Mouse (Mus musculus) gastrocnemius, postnatal 10 days (tissue): ENCODE data around the gene Gp9. TPM values are rescaled to one million over a fixed set of nuclear protein-coding genes. Genes with fewer than 3 reads are reported as not detected.

Experiments used
- DNase-seq: peaks from one replicate; pipeline ENCODE4 v3.0.0; 2021; ENCODE audit warnings: mixed read lengths
- total RNA-seq, 2 experiments: library from RNA; stranded (reverse); gene quantifications; 2 replicates each; pipeline ENCODE4 v1.2.3; 2021

Gp9 gene
- total RNA-seq, 2 experiments from 2014 or later = not detected

DNA sequence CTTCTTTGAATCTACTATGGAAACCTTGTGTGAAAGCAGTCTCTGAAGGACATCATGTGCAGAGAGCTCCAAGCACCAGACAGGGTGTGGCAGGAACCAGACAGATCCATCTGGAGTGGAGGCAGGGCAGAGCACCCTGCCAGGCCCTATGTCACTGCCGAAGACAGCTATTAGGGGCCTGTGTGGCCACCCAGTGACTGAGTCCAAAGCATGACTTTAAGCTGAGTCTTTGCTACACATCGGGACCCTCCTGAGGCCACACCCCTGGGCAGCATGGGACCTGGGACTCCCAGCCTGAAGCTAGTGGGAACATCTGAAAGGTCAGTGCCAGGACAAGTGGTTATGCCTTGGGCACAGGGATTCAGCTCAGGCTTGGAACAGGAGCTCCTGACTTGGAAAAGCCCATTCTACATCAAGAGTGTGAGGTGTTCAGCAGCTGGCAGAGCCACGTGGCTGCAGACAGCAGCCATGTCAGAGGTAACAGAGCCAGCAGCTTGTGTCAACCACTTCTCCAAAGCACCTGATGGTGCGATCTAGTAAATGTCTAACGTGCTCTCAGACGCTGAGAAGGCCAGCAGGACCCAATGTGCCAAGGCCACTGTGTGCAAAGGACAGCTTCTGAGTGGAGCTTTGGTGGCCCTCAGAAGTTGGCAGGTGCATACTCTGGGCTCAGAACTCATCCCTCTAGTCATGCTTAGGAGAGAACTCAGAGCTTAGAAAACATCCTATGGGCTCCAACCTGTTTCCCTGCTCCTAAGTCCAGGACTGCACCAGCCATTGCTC is 9.4 kb downstream of the Gp9 start:
- no peak for DNase-seq

DNA sequence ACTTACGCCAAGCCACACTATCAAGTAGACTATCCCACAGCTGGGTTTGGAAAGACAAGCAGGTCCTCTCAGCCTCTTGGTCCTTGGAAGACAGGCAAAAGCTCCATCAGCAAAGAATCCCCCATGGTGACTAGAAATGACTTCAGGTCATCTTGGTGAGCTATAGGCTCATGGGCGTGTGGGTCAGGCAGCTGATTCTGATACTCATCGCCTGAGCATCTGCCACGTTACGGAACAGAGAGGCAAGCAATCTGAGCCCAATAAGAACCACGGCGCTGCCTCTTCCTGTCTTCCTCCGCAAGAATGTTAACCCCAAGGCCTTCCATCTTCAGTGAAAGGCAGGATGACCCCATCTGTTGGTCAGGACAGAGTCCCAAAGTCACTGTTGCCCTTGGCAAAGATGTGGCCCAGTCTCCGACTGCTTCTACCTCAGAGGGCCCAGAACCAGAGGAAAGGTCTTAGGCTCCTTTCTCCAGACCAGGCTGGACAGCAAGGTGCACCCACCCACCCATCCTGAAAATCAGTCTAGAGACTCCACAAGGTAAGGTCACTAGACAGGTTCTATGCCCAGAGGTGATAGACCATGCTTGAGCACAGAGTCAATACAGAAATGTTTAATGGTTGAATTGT is 10.5 kb downstream of the Gp9 start:
- DNase-seq = no peak

DNA sequence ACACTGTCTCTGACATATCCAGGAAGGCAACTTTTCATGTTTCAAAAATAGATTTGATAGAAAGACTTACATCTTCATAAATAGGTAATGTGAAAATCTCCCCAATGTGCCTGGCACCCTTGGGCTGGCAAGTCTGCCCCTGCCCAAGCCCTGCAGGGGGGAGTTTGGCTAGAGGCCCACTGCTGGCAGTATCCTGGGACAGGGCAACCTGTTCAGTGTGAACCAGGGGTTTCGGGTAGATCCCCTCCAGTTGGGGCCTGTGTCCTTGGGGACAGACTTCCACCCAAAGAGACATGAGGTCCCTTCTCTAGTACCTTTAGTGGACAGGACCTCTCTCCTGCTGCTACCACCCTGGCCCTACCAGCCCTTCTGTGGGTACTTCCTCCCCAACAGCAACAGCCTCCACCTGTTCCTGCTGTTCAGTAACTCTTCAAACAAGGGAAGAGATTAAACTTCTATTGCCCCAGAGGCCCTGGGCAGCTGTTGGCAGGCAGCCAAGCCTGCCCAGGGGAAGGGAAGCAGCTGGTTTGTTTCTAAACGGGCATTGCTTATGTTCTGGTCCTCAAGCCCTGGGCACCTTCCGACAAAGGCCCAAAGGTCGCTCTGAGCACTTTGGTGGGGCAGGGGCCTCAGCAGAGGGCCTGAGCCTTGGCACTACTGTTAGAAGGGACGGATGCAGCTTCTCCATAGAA is 11.2 kb downstream of the Gp9 start:
- peak; percentile 45 for DNase-seq

- no peak for DNase-seq
These were observed 11.9 kb downstream of the Gp9 start for GRCm38 (mm10) chr6:87789791-87790190.

DNA sequence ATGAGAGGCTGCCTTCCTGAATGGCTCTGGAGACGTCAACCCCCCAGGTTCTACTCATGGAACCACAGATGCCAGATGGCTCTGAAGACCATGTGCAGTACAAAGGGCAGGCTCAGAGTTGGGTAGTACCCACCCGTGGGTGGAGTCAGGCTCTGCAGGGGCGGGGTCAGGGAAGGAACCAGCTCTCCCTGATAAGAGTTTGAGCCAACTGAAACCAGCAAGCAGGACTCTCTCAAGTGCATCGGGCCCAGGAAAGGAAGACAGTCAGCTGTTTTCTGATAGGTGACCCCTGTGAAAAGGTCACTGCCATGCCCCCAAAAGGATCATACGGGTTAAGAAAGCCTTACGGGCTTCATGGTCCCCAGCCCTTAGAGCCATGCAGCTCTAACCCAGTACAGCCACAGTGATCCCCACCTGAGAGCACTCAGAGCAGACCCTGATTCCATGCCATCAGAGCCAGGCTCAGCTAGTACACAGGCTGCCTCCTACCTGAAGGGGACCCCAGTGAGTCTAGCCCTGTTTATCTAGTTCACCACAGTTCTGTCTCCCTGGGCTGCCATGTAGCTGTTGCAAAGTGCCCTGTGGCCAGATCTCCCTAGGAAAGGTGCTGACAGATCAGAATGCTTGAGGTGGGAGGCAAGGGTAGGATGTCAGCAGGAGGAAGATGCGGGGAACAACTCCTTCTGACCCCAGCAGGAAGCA is 13.1 kb downstream of the Gp9 start:
- no peak for DNase-seq

GRCm38 (mm10) chr6:87791826-87792225 is 14.0 kb downstream of the Gp9 start:
- DNase-seq = no peak

GRCm38 (mm10) chr6:87793821-87794510 is 16.1 kb downstream of the Gp9 start:
- no peak for DNase-seq

- DNase-seq = no peak
These were observed 17.7 kb downstream of the Gp9 start for GRCm38 (mm10) chr6:87795385-87796150.

- DNase-seq = no peak
These were observed 18.5 kb downstream of the Gp9 start for GRCm38 (mm10) chr6:87796251-87796880.

GRCm38 (mm10) chr6:87797321-87797720 is 19.4 kb downstream of the Gp9 start:
- no peak for DNase-seq

DNA sequence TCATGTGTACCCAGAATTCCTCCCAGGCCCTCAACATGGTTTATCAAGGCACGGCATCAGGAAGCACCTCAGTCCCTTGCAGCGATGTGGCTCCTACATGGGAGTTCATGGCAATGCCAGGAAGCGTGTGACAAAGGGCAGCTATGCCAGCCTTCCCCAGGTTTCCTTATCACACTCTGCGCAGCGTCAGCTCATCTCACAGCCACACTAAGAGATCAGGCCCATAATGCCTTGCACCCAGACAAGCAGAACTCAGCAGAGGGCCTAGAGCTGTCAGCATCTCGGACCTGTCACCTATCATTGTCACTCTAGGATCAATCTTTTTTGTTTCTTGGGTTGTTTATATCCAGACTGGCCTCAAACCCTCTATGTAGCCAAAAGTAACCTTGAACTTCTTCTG is 21.7 kb downstream of the Gp9 start:
- DNase-seq = no peak

- DNase-seq = no peak
These were observed 24.6 kb downstream of the Gp9 start for GRCm38 (mm10) chr6:87802462-87802861.

DNA sequence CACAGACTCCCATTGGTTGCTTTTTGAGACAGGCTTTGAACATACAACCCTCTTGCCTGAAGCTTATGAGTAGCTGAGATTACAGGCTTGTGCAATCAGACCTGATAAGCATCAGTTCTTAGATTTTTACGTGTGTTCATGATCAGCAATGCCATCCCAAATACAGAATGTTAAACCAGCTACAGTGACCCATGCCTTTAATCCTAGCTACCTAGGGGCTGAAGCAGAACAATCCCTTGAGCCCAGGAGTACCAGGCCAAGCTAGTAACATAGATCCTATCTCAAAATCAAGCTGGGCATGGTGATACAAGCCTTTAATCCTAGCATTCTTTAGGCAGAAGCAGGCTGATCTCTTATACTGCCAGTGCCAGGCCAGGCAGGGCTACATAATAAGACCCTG is 26.2 kb downstream of the Gp9 start:
- no peak for DNase-seq

GRCm38 (mm10) chr6:87804886-87805285 is 27.0 kb downstream of the Gp9 start:
- DNase-seq = no peak

DNA sequence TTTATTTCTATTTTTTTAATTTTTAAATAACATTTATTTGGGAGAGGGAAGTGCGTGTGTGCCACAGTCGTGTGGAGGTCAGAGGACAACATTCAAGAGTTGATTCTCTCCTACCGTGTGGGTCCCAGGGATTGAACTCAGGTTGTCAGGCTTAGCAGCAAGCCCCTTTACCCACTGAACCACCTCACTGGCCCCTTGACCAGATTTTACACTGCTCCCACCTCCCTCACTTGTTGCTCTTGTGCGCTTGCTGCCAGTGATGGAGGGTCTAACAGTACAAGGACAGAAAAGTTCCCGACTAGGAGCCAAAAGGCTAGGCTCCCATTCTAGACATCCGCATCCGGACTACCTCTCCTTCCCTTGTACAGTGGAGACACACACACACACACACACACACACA is 27.6 kb downstream of the Gp9 start:
- no peak for DNase-seq

DNA sequence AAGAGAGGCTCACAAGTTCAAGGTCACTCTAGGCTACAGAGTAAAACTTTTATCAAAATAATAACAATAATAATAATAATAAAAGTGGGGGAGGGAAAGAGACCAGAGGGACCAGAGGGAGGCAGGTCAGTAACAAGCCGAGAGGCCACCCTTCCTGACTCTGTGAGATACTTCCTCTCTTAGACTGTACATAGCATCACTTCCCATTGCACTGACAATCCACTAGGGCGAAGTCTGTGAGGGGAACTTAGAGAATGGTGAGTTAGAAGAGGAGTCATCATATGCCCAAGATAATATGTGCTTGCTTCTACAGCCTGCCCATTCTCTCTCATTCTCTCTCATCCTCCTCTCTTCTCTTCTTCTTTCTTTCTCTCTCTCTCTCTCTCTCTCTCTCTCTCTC is 28.2 kb downstream of the Gp9 start:
- no peak for DNase-seq

DNA sequence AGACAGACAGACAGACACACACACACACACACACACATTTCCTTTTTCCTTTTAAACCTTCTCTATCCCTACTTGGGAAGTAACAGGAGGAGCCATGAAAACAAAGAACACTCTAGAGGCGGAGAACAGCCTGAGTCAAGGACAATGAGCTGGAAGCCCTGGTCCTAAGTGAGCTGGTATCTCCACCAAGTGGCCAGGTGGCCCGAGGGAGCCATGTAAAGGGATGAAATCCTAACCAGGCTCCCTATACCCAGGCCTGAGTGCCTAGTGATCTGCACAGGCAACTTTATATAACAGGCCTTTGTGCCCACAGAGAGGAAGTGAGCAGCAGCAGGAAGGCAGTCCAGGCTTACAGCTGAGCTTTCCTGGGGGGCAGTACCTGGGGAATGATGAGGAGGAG is 29.0 kb downstream of the Gp9 start:
- DNase-seq = no peak

GRCm38 (mm10) chr6:87807735-87808440 is 30.0 kb downstream of the Gp9 start:
- no peak for DNase-seq

DNA sequence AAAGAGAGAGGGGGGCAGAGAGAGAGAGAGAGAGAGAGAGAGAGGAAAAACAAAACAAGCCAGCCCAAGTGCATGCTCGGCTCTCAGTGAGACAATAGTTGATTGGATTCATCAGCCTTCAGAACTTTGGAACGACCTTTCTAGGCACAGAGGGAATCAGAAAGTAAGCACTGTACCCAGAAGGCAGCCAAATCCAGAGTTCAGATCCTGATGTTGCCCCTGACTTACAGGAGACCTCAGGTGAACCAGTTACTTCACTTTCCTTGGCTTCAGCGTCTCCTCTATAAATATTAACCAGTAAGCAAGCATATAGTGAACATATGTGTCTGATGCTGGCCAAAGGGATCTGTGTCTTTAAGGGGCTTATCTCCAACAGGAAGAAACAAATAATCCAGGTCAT is 30.6 kb downstream of the Gp9 start:
- DNase-seq = no peak

DNA sequence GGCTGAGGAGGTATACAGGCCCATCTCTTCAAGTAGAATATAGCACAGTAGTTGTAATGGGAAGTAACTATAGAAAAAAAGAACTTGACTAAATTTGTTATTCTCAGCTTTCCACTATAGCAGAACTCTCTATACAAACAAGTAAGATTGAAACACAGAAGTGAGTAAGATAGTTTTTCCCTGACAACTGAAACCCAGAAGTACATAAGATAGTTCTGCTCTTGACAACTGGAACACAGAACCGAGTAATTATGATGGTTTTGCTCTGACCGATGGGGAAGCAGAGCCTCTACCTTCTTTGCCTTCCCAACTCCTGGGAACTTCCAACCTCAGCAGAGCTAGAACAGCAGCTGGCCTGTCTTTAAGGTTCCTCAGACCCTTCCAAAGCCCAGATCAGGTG is 31.3 kb downstream of the Gp9 start:
- DNase-seq = no peak
